7 mouse cellular contexts compared by ENCODE assay signal in the genomic region with DNA sequence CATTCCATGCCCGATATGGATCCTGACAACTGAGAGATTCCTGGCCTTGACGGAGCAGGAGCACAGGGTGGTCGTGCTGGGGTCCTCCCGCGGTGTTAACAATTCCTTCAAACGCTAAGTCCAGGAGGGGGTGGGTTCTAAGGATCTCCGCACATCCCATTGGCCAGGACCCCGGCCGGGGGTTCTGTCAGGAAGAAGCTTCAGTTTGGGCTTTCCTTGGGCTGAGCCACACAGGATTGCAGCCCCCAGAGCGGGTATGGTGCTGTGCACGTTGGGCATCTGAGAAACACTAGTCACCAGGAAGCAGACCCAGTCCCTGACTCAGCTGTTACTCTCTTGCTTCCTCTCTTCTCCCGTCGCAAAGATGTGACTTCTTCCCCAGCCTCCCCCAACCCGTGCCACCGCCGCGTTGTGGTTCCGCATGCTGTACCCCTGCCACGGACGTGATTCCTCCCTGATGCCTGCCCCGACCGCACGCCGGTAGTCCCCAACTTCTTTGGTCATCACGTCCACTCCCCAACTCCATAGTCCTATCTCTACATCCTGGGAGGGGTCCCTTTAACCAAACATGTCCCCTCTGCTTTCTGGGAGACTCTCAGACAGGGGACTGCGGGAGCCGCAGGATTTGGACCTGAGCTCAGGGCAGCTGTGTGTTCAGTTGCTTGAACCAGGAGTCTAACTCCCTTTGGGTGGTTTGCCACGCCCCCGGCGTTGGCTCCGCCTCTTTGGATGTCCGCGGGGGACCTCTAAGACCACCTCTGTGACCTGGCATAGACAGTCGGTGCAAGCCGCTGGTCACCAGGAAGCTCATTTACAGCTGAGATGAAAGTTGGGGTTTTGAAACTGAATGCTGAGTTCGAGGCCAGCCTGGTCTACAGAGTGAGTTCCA. TPM values are rescaled to one million over a fixed set of nuclear protein-coding genes. Genes with fewer than 3 reads are reported as not detected.
A peak's percentile ranks its signal among the peaks of the same experiment; 100 is the strongest.
DNase-seq lines count a peak whose midpoint lies in the region; ATAC-seq lines count a peak whose summit lies in the region.

No protein-coding gene starts in this region.

- H3K4me3 ChIP-seq in lung, embryonic 16.5 days (ENCODE audit: low read length), result peak overlapping the region; percentile 10
- H3K4me3 ChIP-seq in limb, embryonic 13.5 days, result peak overlapping the region; percentile 35
- peak overlapping the region; percentile 49 for H3K4me3 ChIP-seq in neural tube, embryonic 15.5 days (replicated peaks)

- peak overlapping the region; percentile 43 for H3K4me2 ChIP-seq in lung, embryonic 16.5 days (ENCODE audit: low read depth, low read length)
- peak overlapping the region; percentile 57 for H3K4me2 ChIP-seq in limb, embryonic 13.5 days (replicated peaks)
- peak overlapping the region; percentile 89 for H3K4me2 ChIP-seq in neural tube, embryonic 15.5 days

- peaks cover 29% of the 10 kb centered on the region for H3K27me3 ChIP-seq in lung, embryonic 16.5 days (ENCODE audit: control insufficient read depth, insufficient read depth, low read depth, low read length)
- peaks cover 55% of the 10 kb centered on the region for H3K27me3 ChIP-seq in limb, embryonic 13.5 days
- H3K27me3 ChIP-seq in neural tube, embryonic 15.5 days (replicated peaks), result 0 out of 2 replicates have a peak, but pooled peaks cover 3% of the 10 kb centered on the region

- 5% methylated on average over 36 of the region's 36 CpGs for WGBS in lung, embryonic 16.5 days
- WGBS in limb, embryonic 13.5 days, result 5% methylated on average over 36 of the region's 36 CpGs
- WGBS in neural tube, embryonic 15.5 days, result 4% methylated on average over 36 of the region's 36 CpGs

- no peak for DNase-seq in lung, postnatal 10 days
- DNase-seq in cerebellum, adult 9-11 months, result peak; percentile 60
- DNase-seq in frontal cortex, postnatal 10 days (ENCODE audit: low spot score in 2 of 2), result peak; percentile 49 to 57
- DNase-seq in gastrocnemius, postnatal 14 days, result no peak

- H3K36me3 ChIP-seq in lung, embryonic 16.5 days (ENCODE audit: control insufficient read depth, insufficient read depth, low read length), result no peaks in the 10 kb centered on the region
- H3K36me3 ChIP-seq in limb, embryonic 13.5 days, result no peaks in the 10 kb centered on the region
- H3K36me3 ChIP-seq in neural tube, embryonic 15.5 days, result no peaks in the 10 kb centered on the region

- peaks cover 6% of the 10 kb centered on the region for H3K4me1 ChIP-seq in lung, embryonic 16.5 days (replicated peaks; ENCODE audit: control insufficient read depth, insufficient read depth, low read length)
- H3K4me1 ChIP-seq in limb, embryonic 13.5 days, result peaks cover 25% of the 10 kb centered on the region
- H3K4me1 ChIP-seq in neural tube, embryonic 15.5 days, result peaks cover 36% of the 10 kb centered on the region

- ATAC-seq in lung, embryonic 16.5 days (ENCODE audit: low read depth), result no peak
- no peak for ATAC-seq in limb, embryonic 13.5 days (ENCODE audit: low FRiP score, low read depth)
- ATAC-seq in neural tube, embryonic 15.5 days (ENCODE audit: low FRiP score), result peak; percentile 17; the same call in 1 of the 2 replicates

- no peak overlapping the region for H3K27ac ChIP-seq in lung, embryonic 16.5 days (ENCODE audit: low read length)
- H3K27ac ChIP-seq in limb, embryonic 13.5 days, result no peak overlapping the region
- peak overlapping the region; percentile 97 for H3K27ac ChIP-seq in neural tube, embryonic 15.5 days (replicated peaks)

- peak overlapping the region; percentile 1; the same call in 1 of the 2 replicates for H3K9ac ChIP-seq in lung, embryonic 16.5 days (ENCODE audit: low read length)
- peak overlapping the region; percentile 39 for H3K9ac ChIP-seq in limb, embryonic 13.5 days
- H3K9ac ChIP-seq in neural tube, embryonic 15.5 days (replicated peaks), result peak overlapping the region; percentile 67

- 0 out of 2 replicates have a peak, but pooled peaks cover 4% of the 10 kb centered on the region for H3K9me3 ChIP-seq in lung, embryonic 16.5 days (ENCODE audit: control insufficient read depth, low read length)
- H3K9me3 ChIP-seq in limb, embryonic 13.5 days, result 0 out of 2 replicates have a peak, but pooled peaks cover 3% of the 10 kb centered on the region
- H3K9me3 ChIP-seq in neural tube, embryonic 15.5 days (replicated peaks), result no peaks in the 10 kb centered on the region

- intact Hi-C loops in gastrocnemius, postnatal 14 days (cut with DNase I; ENCODE audit: low total_unique reads), result no loop called here

RNA-seq across cellular contexts. Expression of gene Pigz, which starts 1.7 kb away (rescaled TPM):
- 0.33 and 0.40 TPM in 2 replicates for polyA plus RNA-seq in lung, embryonic 16.5 days (2015; fragmentation: Nextera tagmentation; extraction: Ambion mirVana)
- 0.50 and 0.79 TPM in 2 replicates for polyA plus RNA-seq in limb, embryonic 13.5 days (2015; fragmentation: Nextera tagmentation; extraction: Ambion mirVana)
- polyA plus RNA-seq in neural tube, embryonic 15.5 days (2015; fragmentation: Nextera tagmentation; extraction: Ambion mirVana), result 5.2 and 5.7 TPM in 2 replicates
- total RNA-seq in gastrocnemius, postnatal 14 days (2021), result 1 to 10 TPM; 1.8 to 4.7 TPM

RNA-seq across cellular contexts. Expression of gene 0610012G03Rik, which starts 13.0 kb away (rescaled TPM):
- polyA plus RNA-seq in lung, embryonic 16.5 days (2015; fragmentation: Nextera tagmentation; extraction: Ambion mirVana), result 68.1 and 71.8 TPM in 2 replicates
- 84.2 and 86.6 TPM in 2 replicates for polyA plus RNA-seq in limb, embryonic 13.5 days (2015; fragmentation: Nextera tagmentation; extraction: Ambion mirVana)
- polyA plus RNA-seq in neural tube, embryonic 15.5 days (2015; fragmentation: Nextera tagmentation; extraction: Ambion mirVana), result 111 and 126 TPM in 2 replicates
- 10 to 100 TPM; 43.1 to 43.3 TPM for total RNA-seq in gastrocnemius, postnatal 14 days (2021)

RNA-seq across cellular contexts. Expression of gene Ncbp2, which starts 13.0 kb away (rescaled TPM):
- polyA plus RNA-seq in lung, embryonic 16.5 days (2015; fragmentation: Nextera tagmentation; extraction: Ambion mirVana), result 102 and 107 TPM in 2 replicates
- polyA plus RNA-seq in limb, embryonic 13.5 days (2015; fragmentation: Nextera tagmentation; extraction: Ambion mirVana), result 146 TPM in 2 replicates
- polyA plus RNA-seq in neural tube, embryonic 15.5 days (2015; fragmentation: Nextera tagmentation; extraction: Ambion mirVana), result 90.5 and 98.7 TPM in 2 replicates
- total RNA-seq in gastrocnemius, postnatal 14 days (2021), result 10 to 100 TPM; 16.3 to 20.6 TPM

RNA-seq across cellular contexts. Expression of gene Meltf, which starts 56.7 kb away (rescaled TPM):
- polyA plus RNA-seq in lung, embryonic 16.5 days (2015; fragmentation: Nextera tagmentation; extraction: Ambion mirVana), result 0.13 and 0.18 TPM in 2 replicates
- 2.1 and 2.5 TPM in 2 replicates for polyA plus RNA-seq in limb, embryonic 13.5 days (2015; fragmentation: Nextera tagmentation; extraction: Ambion mirVana)
- polyA plus RNA-seq in neural tube, embryonic 15.5 days (2015; fragmentation: Nextera tagmentation; extraction: Ambion mirVana), result 0.42 and 0.61 TPM in 2 replicates
- under 1 TPM in 1 of 2 experiments, not detected in 1; 0.04 TPM for total RNA-seq in gastrocnemius, postnatal 14 days (2021)

Comparison
In these comparisons a context has a peak if more than half of its experiments do, and no peak if none do; other contexts are left out.
1. H3K9ac ChIP-seq: peak in every context shown above with its lines; median percentile 67 in neural tube, embryonic 15.5 days; 39 in limb, embryonic 13.5 days; 1 in lung, embryonic 16.5 days.
2. DNase-seq: peak in cerebellum, adult 9-11 months (single experiment) and frontal cortex, postnatal 10 days (2 of 2); none in lung, postnatal 10 days (single experiment) and gastrocnemius, postnatal 14 days (single experiment).
3. Peak in every context shown above with its lines, with median percentiles within 50 percentile points of each other: H3K4me2 ChIP-seq and H3K4me3 ChIP-seq.